In genomic region chr15:79097611-79098025, GRCm38 (mm10) we compare ENCODE assay signal across 8 mouse cellular contexts. TPM values are rescaled to one million over a fixed set of nuclear protein-coding genes. Genes with fewer than 3 reads are reported as not detected.
DNase-seq lines count a peak whose midpoint lies in the region; ATAC-seq and TF ChIP-seq lines count a peak whose summit lies in the region.

No protein-coding gene starts in this region.

- peak; percentile 90 for ATAC-seq in heart, embryonic 15.5 days (replicated peaks; ENCODE audit: insufficient number of reproducible peaks, insufficient read depth, low FRiP score, low read depth)
- ATAC-seq in forebrain, embryonic 11.5 days (replicated peaks; ENCODE audit: low FRiP score), result no peak

- TF ChIP-seq POLR2A in lung, adult 2 months (IDR thresholded peaks at IDR 0.05; ENCODE audit: borderline replicate concordance, extremely low read depth, low read depth, low read length), result no peak
- no peak for TF ChIP-seq POLR2A in cortical plate, adult 2 months (IDR thresholded peaks at IDR 0.05; ENCODE audit: extremely low read depth, insufficient read depth, low read length)

- peak overlapping the region; percentile 32 for H3K4me2 ChIP-seq in heart, embryonic 15.5 days
- no peak overlapping the region for H3K4me2 ChIP-seq in forebrain, embryonic 11.5 days (ENCODE audit: low read depth, low read length, severe bottlenecking)

- no peaks in the 10 kb centered on the region for H3K27me3 ChIP-seq in heart, embryonic 15.5 days
- no peaks in the 10 kb centered on the region for H3K27me3 ChIP-seq in forebrain, embryonic 11.5 days (ENCODE audit: control insufficient read depth, insufficient read depth, low read length)

- H3K9me3 ChIP-seq in heart, embryonic 15.5 days (replicated peaks), result no peaks in the 10 kb centered on the region
- no peaks in the 10 kb centered on the region for H3K9me3 ChIP-seq in forebrain, embryonic 11.5 days (ENCODE audit: control insufficient read depth, low read length)

- WGBS in lung, adult 2 months, result 23% methylated on average over 6 of the region's 6 CpGs
- WGBS in heart, embryonic 15.5 days, result 9% methylated on average over 6 of the region's 6 CpGs
- WGBS in forebrain, embryonic 11.5 days, result 74% methylated on average over 6 of the region's 6 CpGs

- H3K4me3 ChIP-seq in lung, adult 2 months (replicated peaks; ENCODE audit: extremely low read depth, low read depth, low read length), result no peak overlapping the region
- H3K4me3 ChIP-seq in cortical plate, adult 2 months (ENCODE audit: insufficient read depth, low read length), result no peak overlapping the region
- no peak overlapping the region for H3K4me3 ChIP-seq in heart, embryonic 15.5 days
- H3K4me3 ChIP-seq in forebrain, embryonic 11.5 days (ENCODE audit: low read depth, low read length), result no peak overlapping the region

- TF ChIP-seq CTCF in lung, adult 2 months (IDR thresholded peaks at IDR 0.05; ENCODE audit: insufficient read depth, low read length), result no peak
- TF ChIP-seq CTCF in cortical plate, adult 2 months (IDR thresholded peaks at IDR 0.05; ENCODE audit: extremely low read depth, insufficient read depth, low read length), result no peak

- DNase-seq in lung, adult 18-20 months, result peak; percentile 35 to 39
- DNase-seq in lung, adult 2 months, result no peak
- peak; percentile 82 to 84 for DNase-seq in kidney, postnatal 36 days
- DNase-seq in lung, postnatal 10 days, result peak; percentile 71
- peak; percentile 71 to 83 for DNase-seq in urinary bladder, postnatal 36 days (ENCODE audit: low spot score in 2 of 2)
- DNase-seq in forebrain, embryonic 11.5 days (ENCODE audit: low spot score), result no peak

- H3K27ac ChIP-seq in cortical plate, adult 2 months (ENCODE audit: insufficient read depth, low read length), result peak overlapping the region; percentile 87
- peak overlapping the region; percentile 97 for H3K27ac ChIP-seq in heart, embryonic 15.5 days
- H3K27ac ChIP-seq in forebrain, embryonic 11.5 days (ENCODE audit: low read depth, low read length), result no peak overlapping the region

- H3K9ac ChIP-seq in heart, embryonic 15.5 days, result peak overlapping the region; percentile 31
- H3K9ac ChIP-seq in forebrain, embryonic 11.5 days (ENCODE audit: low read length), result no peak overlapping the region

- H3K4me1 ChIP-seq in lung, adult 2 months (ENCODE audit: control insufficient read depth, insufficient read depth, low read length), result peaks cover 18% of the 10 kb centered on the region
- peaks cover 1% of the 10 kb centered on the region for H3K4me1 ChIP-seq in cortical plate, adult 2 months (ENCODE audit: control insufficient read depth, insufficient read depth, low read length)
- peaks cover 61% of the 10 kb centered on the region for H3K4me1 ChIP-seq in heart, embryonic 15.5 days (replicated peaks)
- no peaks in the 10 kb centered on the region for H3K4me1 ChIP-seq in forebrain, embryonic 11.5 days (replicated peaks; ENCODE audit: control insufficient read depth, insufficient read depth, low read length)

- peaks cover 18% of the 10 kb centered on the region for H3K36me3 ChIP-seq in heart, embryonic 15.5 days
- H3K36me3 ChIP-seq in forebrain, embryonic 11.5 days (ENCODE audit: control insufficient read depth, insufficient read depth, low read length), result peaks cover 7% of the 10 kb centered on the region; the same call in 1 of the 2 replicates

RNA-seq across cellular contexts. Expression of gene Micall1, which starts 11.1 kb away (rescaled TPM):
- polyA plus RNA-seq in lung, adult 2 months (2012; rRNA removed), result 31.9 and 36.1 TPM in 2 replicates
- polyA plus RNA-seq in cortical plate, adult 2 months (2012; rRNA removed), result 25.0 and 27.6 TPM in 2 replicates
- 20.2 and 23.3 TPM in 2 replicates for polyA plus RNA-seq in heart, embryonic 15.5 days (2015; fragmentation: Nextera tagmentation; extraction: Ambion mirVana)
- polyA plus RNA-seq in forebrain, embryonic 11.5 days (2014; fragmentation: Nextera tagmentation; extraction: Ambion mirVana), result 6.3 and 7.6 TPM in 2 replicates

RNA-seq across cellular contexts. Expression of gene Eif3l, which starts 22.6 kb away (rescaled TPM):
- 81.2 and 105 TPM in 2 replicates for polyA plus RNA-seq in lung, adult 2 months (2012; rRNA removed)
- 86.8 and 93.0 TPM in 2 replicates for polyA plus RNA-seq in cortical plate, adult 2 months (2012; rRNA removed)
- 131 and 151 TPM in 2 replicates for polyA plus RNA-seq in heart, embryonic 15.5 days (2015; fragmentation: Nextera tagmentation; extraction: Ambion mirVana)
- 245 and 254 TPM in 2 replicates for polyA plus RNA-seq in forebrain, embryonic 11.5 days (2014; fragmentation: Nextera tagmentation; extraction: Ambion mirVana)

RNA-seq across cellular contexts. Expression of gene Ankrd54, which starts 34.9 kb away (rescaled TPM):
- polyA plus RNA-seq in lung, adult 2 months (2012; rRNA removed), result 60.7 and 67.3 TPM in 2 replicates
- polyA plus RNA-seq in cortical plate, adult 2 months (2012; rRNA removed), result 26.5 and 28.2 TPM in 2 replicates
- 20.4 and 31.6 TPM in 2 replicates for polyA plus RNA-seq in heart, embryonic 15.5 days (2015; fragmentation: Nextera tagmentation; extraction: Ambion mirVana)
- 61.6 and 67.1 TPM in 2 replicates for polyA plus RNA-seq in forebrain, embryonic 11.5 days (2014; fragmentation: Nextera tagmentation; extraction: Ambion mirVana)

RNA-seq across cellular contexts. Expression of gene Polr2f, which starts 43.2 kb away (rescaled TPM):
- polyA plus RNA-seq in lung, adult 2 months (2012; rRNA removed), result 35.2 and 38.9 TPM in 2 replicates
- polyA plus RNA-seq in cortical plate, adult 2 months (2012; rRNA removed), result 131 and 134 TPM in 2 replicates
- polyA plus RNA-seq in heart, embryonic 15.5 days (2015; fragmentation: Nextera tagmentation; extraction: Ambion mirVana), result 207 and 240 TPM in 2 replicates
- 378 and 386 TPM in 2 replicates for polyA plus RNA-seq in forebrain, embryonic 11.5 days (2014; fragmentation: Nextera tagmentation; extraction: Ambion mirVana)

RNA-seq across cellular contexts. Expression of gene 1700088E04Rik, which starts 43.4 kb away (rescaled TPM):
- polyA plus RNA-seq in lung, adult 2 months (2012; rRNA removed), result 20.1 and 20.8 TPM in 2 replicates
- polyA plus RNA-seq in cortical plate, adult 2 months (2012; rRNA removed), result 16.5 and 17.1 TPM in 2 replicates
- 7.4 and 8.1 TPM in 2 replicates for polyA plus RNA-seq in heart, embryonic 15.5 days (2015; fragmentation: Nextera tagmentation; extraction: Ambion mirVana)
- polyA plus RNA-seq in forebrain, embryonic 11.5 days (2014; fragmentation: Nextera tagmentation; extraction: Ambion mirVana), result 9.3 and 10.6 TPM in 2 replicates

Comparison
In these comparisons a context has a peak if more than half of its experiments do, and no peak if none do; other contexts are left out.
1. DNase-seq: peak in lung, adult 18-20 months (2 of 2), kidney, postnatal 36 days (2 of 2), lung, postnatal 10 days (single experiment) and urinary bladder, postnatal 36 days (2 of 2); none in lung, adult 2 months (single experiment) and forebrain, embryonic 11.5 days (single experiment).